Mouse (Mus musculus): ENCODE measurements at regions not wholly inside any gene's neighbourhood (a gene's known extent, or its start where the extent isn't known, plus 50 kb on each side); places are given as distances from the start of the nearest gene placed in this dataset.

DNA sequence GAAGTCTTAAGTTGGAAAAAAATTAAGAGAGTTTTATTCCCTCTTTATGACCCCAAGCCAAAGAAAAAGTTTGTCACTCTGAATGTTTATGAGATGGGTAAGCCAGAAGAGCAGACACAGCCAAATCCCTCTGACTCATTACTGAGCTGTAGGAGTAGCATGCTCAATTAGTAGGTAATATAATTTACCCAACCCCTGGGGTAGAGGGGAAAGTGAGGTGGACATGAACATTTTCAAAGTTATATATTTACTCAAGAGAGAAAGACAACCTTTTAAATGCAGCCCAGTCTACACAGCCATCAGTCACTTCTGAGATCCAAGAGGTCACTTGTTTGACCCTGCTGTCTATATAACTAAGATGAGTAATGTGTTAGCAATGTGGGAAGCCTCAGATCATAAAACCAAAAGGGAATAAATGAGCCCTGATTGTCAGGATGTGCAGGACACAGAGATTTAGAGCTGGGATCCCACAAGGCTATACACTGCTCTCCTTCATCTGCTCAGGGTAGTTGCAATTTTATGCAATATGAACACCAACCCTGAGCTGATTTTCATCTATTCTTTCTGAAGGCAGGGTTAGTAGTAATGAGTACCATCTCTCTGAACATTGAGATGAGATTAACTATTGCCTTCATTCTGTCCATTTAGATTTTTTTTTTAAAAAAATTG is 114.7 kb upstream of the Ndp start:
- no peak for ATAC-seq (ENCODE audit: low FRiP score, low read depth)
- H3K9me3 ChIP-seq = no peaks in the 10 kb centered on the region
- no peaks in the 10 kb centered on the region for H3K4me1 ChIP-seq
- H3K9ac ChIP-seq = no peak overlapping the region
- H3K27ac ChIP-seq = no peak overlapping the region
- H3K4me3 ChIP-seq = no peak overlapping the region
- no peaks in the 10 kb centered on the region for H3K36me3 ChIP-seq
- no peak overlapping the region for H3K4me2 ChIP-seq (replicated peaks)
- H3K27me3 ChIP-seq (replicated peaks) = no peaks in the 10 kb centered on the region

DNA sequence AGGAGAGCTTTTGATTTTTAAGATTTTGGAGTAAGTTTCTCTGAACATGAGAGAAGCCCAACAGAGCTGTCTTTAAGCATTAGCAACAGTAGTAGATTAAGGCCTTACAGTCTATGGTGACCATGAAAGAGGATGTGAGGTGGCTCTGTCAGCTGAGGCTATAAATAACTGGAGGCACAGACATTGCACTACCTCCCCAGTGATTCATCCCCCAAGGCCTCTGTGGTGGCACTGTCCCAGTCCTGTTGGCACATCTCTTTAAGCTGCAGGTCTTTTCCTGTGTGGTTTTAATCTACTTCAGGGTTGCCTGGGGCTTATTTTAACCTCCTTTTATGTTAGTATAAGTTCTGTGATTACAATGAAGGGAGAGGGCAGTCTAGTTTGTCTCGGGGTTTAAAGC is 106.2 kb upstream of the Ndp start:
- no peak for ATAC-seq (ENCODE audit: low FRiP score, low read depth)
- WGBS = 71% methylated on average over 1 of the region's 1 CpGs

DNA sequence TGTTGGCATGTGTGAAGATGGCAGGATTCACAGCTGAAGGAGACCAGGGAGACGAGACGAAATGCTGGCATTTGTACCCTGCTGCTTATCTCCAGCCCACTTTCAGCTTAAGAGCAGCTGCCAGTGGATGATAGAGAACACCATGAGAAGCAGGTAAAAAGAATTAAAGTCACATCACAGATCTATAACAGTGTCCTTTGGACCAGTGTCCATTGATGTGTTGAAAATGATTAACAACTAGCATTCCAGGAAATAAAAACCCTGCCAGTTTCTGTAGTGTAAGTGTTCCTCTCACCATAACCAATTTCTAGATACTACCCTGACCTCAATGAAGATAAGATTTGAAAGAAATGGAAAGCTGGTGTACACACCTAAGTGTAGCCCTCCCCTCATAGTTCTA is 97.6 kb upstream of the Ndp start:
- Histone ChIP-seq H3K9ac (no peak overlapping the region), H3K36me3 (no peaks in the 10 kb centered on the region), H3K9me3 (no peaks in the 10 kb centered on the region), H3K4me3 (no peak overlapping the region), H3K4me2 (replicated peaks) (no peak overlapping the region), H3K4me1 (no peaks in the 10 kb centered on the region), H3K27ac (no peak overlapping the region), H3K27me3 (replicated peaks) (no peaks in the 10 kb centered on the region)
- WGBS = 88% methylated on average over 2 of the region's 2 CpGs
- no peak for ATAC-seq (ENCODE audit: low FRiP score, low read depth)

More for the DNA sequence above, 106.2 kb upstream of the Ndp start:
- no peak overlapping the region for H3K4me2 ChIP-seq (replicated peaks)
- H3K4me1 ChIP-seq = no peaks in the 10 kb centered on the region
- no peak overlapping the region for H3K9ac ChIP-seq
- H3K9me3 ChIP-seq = no peaks in the 10 kb centered on the region
- H3K4me3 ChIP-seq = no peak overlapping the region
- H3K27me3 ChIP-seq (replicated peaks) = no peaks in the 10 kb centered on the region
- no peak overlapping the region for H3K27ac ChIP-seq
- no peaks in the 10 kb centered on the region for H3K36me3 ChIP-seq

DNA sequence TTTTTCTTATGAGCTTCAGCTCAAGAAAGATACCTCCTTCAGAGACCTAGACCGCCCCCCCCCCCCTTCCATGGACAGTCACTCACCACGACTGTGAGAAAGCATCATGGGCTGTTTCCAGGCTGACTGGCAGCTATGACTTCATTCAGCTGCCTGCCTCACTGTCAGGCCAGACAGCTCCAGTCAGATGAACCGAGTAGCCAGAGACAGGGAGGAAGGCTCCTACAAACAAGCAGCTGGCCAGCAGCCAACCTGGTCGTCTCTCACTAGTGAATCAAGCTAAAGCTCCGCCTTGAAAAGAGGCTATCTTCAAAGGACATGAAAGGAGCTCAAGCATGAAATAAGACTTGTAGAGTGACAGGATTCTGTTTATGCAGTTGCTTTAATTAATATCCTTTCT is 87.0 kb upstream of the Ndp start:
- Histone ChIP-seq H3K4me1 (no peaks in the 10 kb centered on the region), H3K36me3 (no peaks in the 10 kb centered on the region), H3K27ac (no peak overlapping the region), H3K27me3 (replicated peaks) (no peaks in the 10 kb centered on the region), H3K9ac (no peak overlapping the region), H3K4me2 (replicated peaks) (no peak overlapping the region), H3K9me3 (no peaks in the 10 kb centered on the region), H3K4me3 (no peak overlapping the region)
- 40% methylated on average over 5 of the region's 5 CpGs for WGBS
- ATAC-seq (ENCODE audit: low FRiP score, low read depth) = peak; percentile 66; the same call in 1 of the 2 replicates
